Mouse (Mus musculus): ENCODE measurements at regions not wholly inside any gene's neighbourhood (a gene's known extent, or its start where the extent isn't known, plus 50 kb on each side); places are given as distances from the start of the nearest gene placed in this dataset.

GRCm38 (mm10) chr3:143614004-143614403 is 591.0 kb downstream of the Lmo4 start:
- TF ChIP-seq CTCF (IDR thresholded peaks at IDR 0.05; ENCODE audit: borderline replicate concordance, control insufficient read depth, extremely low read depth, insufficient read depth, low read length, poor library complexity) (no peak), POLR2A (IDR thresholded peaks at IDR 0.05; ENCODE audit: control insufficient read depth, extremely low read depth, insufficient read depth, low read length, poor library complexity) (no peak)

All from thymus, adult 2 months (tissue).